Mouse (Mus musculus): ENCODE results near the gene Psmg4.

Psmg4 gene

DNA sequence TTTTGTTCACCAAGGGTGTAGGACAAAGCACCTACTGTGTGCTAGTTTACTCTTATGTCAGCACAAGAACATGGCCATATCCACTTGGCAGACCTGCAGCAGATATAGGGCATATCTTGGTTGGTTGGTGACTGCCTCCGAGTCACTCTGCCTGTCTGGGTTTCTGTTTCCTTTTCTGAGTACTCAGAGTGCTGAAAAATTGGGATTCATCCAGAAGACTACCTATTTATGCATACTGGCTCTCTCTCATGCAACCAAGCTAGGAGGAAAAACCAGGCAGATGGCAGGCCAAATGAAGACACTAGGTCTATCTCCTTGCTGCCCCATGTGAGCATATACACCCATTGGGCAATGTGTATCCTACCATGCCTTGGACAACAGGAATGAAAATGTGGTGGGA is 32.9 kb downstream of the Psmg4 start:
- peak; percentile 89 for ATAC-seq (ENCODE audit: low TSS enrichment)

DNA sequence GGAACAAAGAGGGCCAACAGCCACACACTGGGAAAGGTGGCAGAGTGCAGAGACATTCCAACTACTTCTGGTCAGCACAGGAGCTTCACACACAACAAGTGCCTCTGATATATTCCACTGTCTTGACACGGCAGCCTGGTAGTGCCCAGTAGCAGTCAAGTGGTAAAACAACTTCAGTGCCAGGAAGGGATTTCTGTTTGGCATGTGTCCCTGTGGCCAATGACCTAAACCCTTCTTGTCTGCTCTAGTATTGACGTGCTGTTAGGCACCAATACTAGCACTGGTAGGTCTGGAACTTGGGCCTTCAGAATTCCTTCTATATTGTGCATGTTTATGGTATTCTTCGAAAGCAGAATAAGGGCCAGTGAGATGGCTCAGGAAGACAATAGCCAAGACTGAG is 42.5 kb downstream of the Psmg4 start:
- no peak for ATAC-seq (ENCODE audit: low TSS enrichment)

DNA sequence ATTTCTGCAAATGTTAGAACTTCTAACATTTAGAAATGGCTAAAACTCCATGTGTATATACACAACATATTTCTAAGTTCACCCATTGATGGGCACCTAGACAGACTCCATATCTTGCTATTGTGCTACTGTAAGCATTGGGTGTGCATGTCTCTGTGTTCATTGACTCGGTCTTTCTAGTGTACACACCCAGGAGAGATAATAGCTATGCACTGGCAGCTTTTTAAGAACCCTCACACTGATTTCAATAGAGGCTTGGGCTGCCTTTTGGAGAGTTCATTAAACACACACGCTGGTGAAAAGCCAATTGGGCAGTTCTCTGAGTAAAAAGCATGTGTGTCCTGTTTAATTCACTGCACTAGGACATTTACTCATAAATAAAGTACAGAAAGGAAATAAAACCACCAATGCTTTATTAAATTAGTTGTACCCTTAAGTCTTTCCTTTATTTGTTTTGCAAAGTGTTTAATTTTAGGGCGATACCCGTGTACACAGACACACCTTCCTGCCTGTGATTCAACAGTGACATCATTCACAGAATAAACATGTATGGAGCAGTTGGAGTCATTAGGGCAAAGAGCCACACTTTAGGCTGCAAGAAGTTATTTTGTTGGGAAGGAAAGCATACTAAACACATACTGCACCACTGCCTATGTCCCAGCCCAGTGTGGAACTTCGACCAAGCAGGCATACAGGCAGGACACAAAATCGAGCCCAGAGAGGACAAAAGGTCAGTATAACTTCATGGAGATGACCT is 45.1 kb downstream of the Psmg4 start:
- ATAC-seq (ENCODE audit: low TSS enrichment), result no peak

DNA sequence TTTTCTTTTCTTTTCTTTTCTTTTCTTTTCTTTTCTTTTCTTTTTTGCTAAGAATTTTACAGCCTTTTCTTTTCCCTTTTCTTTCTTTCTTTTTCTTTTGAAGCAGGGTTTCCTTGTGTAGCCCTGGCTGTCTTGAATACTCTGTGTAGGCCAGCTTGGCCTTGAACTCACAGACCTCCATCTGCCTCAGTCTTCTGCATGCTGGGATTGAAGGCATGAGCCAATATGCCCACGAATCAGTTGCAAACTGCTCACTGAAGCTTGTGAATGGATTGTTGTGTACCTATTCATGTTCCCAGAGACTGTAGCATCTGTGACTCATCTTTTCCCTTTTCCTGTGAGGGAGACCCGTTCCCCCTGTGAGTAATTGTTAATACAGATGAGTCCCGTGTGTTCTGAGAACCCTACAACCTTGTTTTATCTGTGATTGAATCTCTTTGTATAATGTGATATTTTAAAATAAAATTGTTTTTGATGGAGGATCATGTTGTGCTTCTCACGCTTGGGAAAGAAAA is 48.6 kb downstream of the Psmg4 start:
- no peak for ATAC-seq (ENCODE audit: low TSS enrichment)

DNA sequence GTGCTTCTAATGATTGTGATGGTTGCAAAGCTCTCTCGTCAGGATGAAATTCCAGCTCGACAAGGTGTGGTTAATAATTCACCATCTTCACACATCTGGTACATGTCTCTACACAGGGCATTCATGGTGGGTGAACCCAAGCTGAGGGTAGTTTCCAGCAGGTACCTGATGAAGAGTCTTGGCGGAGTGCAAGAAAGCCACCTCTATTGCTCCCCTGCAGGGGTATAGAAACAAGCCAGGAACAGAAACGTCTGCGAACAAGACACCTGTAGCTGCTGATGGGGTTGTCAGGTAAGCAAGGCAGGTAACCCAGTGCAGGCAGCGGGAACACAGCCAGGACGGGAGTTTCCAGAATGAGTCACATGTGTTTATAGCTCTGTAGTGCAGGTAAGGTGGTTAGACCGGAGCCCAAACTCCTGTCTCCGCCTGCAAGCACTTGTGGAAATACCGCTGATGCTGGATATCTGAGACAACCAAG is 50.0 kb downstream of the Psmg4 start:
- no peak for ATAC-seq (ENCODE audit: low TSS enrichment)

DNA sequence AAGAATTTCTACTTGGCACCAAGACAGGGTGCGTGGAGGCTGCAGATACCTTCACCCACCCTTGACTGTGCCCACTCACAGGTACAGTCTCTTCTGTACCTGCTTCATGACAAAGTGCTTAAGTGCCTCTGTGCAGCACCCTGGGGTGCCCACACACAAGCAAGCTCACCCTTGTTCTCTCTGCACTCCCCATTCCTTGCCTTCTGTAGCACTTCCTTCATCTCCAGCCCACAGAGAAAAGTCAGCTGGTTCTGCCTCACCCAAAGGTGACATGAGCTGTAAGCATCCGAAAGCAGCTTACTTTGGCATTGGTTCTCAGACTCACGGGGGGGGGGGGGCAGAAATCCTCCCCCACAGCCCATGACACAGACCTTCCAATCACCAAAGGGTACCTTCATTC is 52.1 kb downstream of the Psmg4 start:
- ATAC-seq (ENCODE audit: low TSS enrichment), result peak; percentile 75

DNA sequence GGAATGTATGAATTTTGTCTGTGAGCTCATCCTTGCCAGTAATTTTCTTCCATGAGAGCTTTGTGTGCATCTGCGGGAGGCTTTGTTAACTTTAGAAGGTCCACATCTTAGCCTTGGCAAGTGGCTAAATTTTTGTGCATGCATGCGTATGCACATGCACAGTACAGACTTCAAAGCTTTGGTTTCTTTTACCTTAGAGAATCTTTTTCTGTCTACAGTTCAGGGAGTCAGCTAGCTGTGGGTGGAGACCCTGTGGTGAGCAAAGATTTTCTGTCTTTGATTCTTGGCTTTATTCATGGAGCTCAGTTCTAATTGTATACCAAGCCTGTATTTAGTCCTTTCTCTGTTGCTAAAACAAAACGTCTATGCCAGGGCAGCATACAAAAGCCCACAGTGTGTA is 56.0 kb downstream of the Psmg4 start:
- ATAC-seq (ENCODE audit: low TSS enrichment), result peak; percentile 13; the same call in 1 of the 2 replicates

DNA sequence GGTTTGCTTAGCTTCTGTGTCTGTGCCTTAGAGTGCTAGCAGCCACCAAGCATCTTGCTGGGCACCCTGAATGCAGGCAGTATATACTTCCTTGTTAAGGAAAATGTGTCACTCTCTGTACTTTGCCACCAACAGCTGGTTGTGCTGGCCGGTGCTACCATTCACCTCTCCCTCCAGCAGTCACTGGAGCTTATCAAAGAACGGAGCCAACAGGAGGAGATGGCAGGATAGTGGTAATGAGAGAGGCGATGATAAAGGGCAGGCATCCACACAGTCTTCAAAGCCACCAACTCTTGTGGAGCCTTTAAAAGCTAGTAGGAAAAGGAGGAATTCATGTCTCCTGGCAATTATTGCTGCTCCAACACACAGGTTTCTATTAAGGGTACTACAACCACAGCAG is 57.0 kb downstream of the Psmg4 start:
- no peak for ATAC-seq (ENCODE audit: low TSS enrichment)

DNA sequence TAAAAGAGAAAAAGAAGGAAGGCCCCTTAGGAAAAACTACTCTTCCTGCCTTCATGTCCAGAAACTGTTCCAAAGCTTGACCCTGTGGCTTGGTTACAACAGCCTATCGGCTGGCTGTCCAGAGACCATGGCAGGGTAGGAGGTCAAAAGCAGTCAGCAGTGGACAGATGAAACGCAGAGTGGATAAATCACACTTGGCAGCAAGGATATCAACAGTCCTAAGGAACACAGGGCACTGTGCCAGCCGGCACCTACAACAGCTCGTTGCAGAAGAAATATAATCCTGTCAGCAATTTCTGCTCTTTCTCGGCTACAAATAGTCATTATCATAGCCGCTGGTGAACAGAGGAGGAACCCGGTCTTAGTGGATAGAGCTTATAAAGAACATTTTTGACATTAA is 60.2 kb downstream of the Psmg4 start:
- no peak for ATAC-seq (ENCODE audit: low TSS enrichment)

DNA sequence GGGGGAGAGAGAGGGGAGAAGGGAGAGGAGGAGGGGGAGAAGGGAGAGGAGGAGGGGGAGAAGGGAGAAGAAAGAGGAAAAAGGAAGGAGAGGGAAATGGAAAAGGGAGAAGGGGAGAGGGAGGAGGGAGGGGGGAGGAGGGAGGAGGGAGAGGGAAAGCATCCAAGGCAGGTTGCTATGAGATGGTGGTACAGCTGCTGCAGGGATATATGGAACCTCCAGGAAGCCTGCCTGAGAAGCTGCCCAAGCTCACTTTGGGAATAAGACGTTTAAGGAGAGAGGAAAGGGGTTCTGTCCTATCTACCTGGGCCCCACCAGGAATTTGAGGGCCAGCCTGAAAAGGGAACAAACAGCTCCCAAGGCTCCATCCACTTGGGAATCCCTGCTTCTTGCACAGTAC is 64.2 kb downstream of the Psmg4 start:
- peak; percentile 58; the same call in 1 of the 2 replicates for ATAC-seq (ENCODE audit: low TSS enrichment)

Data from frontal cortex, adult (tissue).